Mouse (Mus musculus): Measurements from ENCODE around the gene Taok3. TPM values are rescaled to one million over a fixed set of nuclear protein-coding genes. Genes with fewer than 3 reads are reported as not detected.

The Taok3 gene
- polyA plus RNA-seq, 2 experiments: 7.4 to 14.3 TPM

DNA sequence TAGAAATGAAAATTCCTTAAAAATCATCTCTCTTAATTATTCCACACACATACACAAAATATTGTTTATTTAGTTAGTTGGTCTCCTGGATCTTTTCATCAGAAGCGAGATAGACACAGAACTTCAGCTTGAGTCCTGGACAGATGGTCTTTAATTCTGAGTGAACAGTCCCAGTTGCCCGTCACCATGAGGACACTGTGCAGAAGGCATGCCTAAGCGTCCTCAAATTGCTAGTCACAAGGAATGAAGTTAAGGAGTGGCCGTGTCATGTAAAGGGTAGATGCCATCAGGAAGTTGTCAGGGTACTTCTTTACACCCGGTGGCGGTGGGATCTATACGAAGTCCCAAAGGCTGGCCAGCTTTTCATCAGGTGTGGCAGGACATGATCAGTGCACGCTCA is 19.9 kb downstream of the Taok3 start:
- no peak for ATAC-seq (ENCODE audit: low FRiP score, low read depth)
- no peak overlapping the region for H3K4me2 ChIP-seq (replicated peaks; ENCODE audit: low read depth, low read length, severe bottlenecking)
- DNase-seq (ENCODE audit: low spot score): no peak
- H3K4me3 ChIP-seq (replicated peaks; ENCODE audit: low read length): no peak overlapping the region
- H3K36me3 ChIP-seq (ENCODE audit: control insufficient read depth, insufficient read depth, low read length): no peaks in the 10 kb centered on the region
- H3K27ac ChIP-seq (replicated peaks; ENCODE audit: low read depth, low read length): no peak overlapping the region
- 72% methylated on average over 8 of the region's 8 CpGs for WGBS
- TF ChIP-seq POLR2A (IDR thresholded peaks at IDR 0.05; ENCODE audit: borderline replicate concordance, extremely low read depth, insufficient read depth, insufficient read length): no peak
- no peaks in the 10 kb centered on the region for H3K27me3 ChIP-seq (ENCODE audit: control insufficient read depth, insufficient read depth, low read length)
- no peaks in the 10 kb centered on the region for H3K9me3 ChIP-seq (ENCODE audit: control insufficient read depth, low read length)
- H3K9ac ChIP-seq (ENCODE audit: low read depth, low read length, severe bottlenecking): no peak overlapping the region
- peaks cover 10% of the 10 kb centered on the region for H3K4me1 ChIP-seq (ENCODE audit: control insufficient read depth, insufficient read depth, low read length)

DNA sequence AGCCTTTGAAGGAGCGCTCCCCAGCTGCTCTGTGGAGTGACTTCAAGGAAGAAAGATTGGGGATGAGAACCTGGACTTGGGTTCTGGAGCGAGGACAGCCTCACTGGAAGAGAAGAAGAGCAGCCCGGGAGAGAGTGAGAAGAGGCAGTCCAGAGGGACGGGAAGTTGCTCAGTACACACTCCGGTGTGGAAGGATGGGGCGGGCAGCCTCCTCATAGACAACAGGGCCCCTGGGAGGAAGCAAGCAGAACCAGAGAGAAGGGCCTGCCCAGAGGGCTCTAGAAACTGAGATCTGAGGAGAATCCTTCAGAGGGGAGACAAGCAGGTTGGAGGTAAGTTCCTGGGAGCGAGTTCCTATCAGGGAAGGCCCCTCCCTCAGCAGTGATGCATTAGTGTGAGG is 20.4 kb downstream of the Taok3 start:
- no peaks in the 10 kb centered on the region for H3K27me3 ChIP-seq (ENCODE audit: control insufficient read depth, insufficient read depth, low read length)
- H3K4me3 ChIP-seq (replicated peaks; ENCODE audit: low read length): no peak overlapping the region
- H3K36me3 ChIP-seq (ENCODE audit: control insufficient read depth, insufficient read depth, low read length): no peaks in the 10 kb centered on the region
- WGBS: 78% methylated on average over 7 of the region's 7 CpGs
- no peak overlapping the region for H3K9ac ChIP-seq (ENCODE audit: low read depth, low read length, severe bottlenecking)
- DNase-seq (ENCODE audit: low spot score): no peak
- H3K4me1 ChIP-seq (ENCODE audit: control insufficient read depth, insufficient read depth, low read length): peaks cover 7% of the 10 kb centered on the region
- no peak for TF ChIP-seq POLR2A (IDR thresholded peaks at IDR 0.05; ENCODE audit: borderline replicate concordance, extremely low read depth, insufficient read depth, insufficient read length)
- no peak for ATAC-seq (ENCODE audit: low FRiP score, low read depth)
- H3K27ac ChIP-seq (replicated peaks; ENCODE audit: low read depth, low read length): no peak overlapping the region
- no peak overlapping the region for H3K4me2 ChIP-seq (replicated peaks; ENCODE audit: low read depth, low read length, severe bottlenecking)
- no peaks in the 10 kb centered on the region for H3K9me3 ChIP-seq (ENCODE audit: control insufficient read depth, low read length)

DNA sequence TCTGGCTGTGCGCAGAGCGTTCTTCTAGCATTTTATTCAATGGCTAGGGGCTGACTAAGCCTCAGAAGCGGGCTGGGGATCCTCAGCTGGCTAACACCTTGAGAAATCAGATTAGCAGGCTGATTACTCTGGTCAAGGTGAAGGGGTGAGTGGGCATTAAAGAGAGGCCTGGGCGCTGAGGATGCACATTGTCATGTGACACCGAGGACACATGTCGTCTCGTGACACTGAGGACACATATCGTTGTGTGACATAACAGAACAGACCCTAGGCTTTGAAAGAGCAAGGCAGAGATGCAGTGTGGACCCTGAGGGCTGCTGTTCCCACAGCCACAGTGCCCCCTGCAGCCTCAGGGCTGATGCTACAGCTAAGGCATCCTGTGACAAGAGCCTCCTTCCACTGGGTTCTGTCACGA is 23.8 kb downstream of the Taok3 start:
- H3K4me1 ChIP-seq (ENCODE audit: control insufficient read depth, insufficient read depth, low read length): no peaks in the 10 kb centered on the region
- no peak overlapping the region for H3K4me2 ChIP-seq (replicated peaks; ENCODE audit: low read depth, low read length, severe bottlenecking)
- no peak; the same call in 1 of the 2 replicates for ATAC-seq (ENCODE audit: low FRiP score, low read depth)
- H3K9me3 ChIP-seq (ENCODE audit: control insufficient read depth, low read length): no peaks in the 10 kb centered on the region
- no peak overlapping the region for H3K27ac ChIP-seq (replicated peaks; ENCODE audit: low read depth, low read length)
- no peaks in the 10 kb centered on the region for H3K27me3 ChIP-seq (ENCODE audit: control insufficient read depth, insufficient read depth, low read length)
- no peaks in the 10 kb centered on the region for H3K36me3 ChIP-seq (ENCODE audit: control insufficient read depth, insufficient read depth, low read length)
- no peak overlapping the region for H3K9ac ChIP-seq (ENCODE audit: low read depth, low read length, severe bottlenecking)
- no peak for DNase-seq (ENCODE audit: low spot score)
- 61% methylated on average over 9 of the region's 9 CpGs for WGBS
- no peak overlapping the region for H3K4me3 ChIP-seq (replicated peaks; ENCODE audit: low read length)
- no peak for TF ChIP-seq POLR2A (IDR thresholded peaks at IDR 0.05; ENCODE audit: borderline replicate concordance, extremely low read depth, insufficient read depth, insufficient read length)

DNA sequence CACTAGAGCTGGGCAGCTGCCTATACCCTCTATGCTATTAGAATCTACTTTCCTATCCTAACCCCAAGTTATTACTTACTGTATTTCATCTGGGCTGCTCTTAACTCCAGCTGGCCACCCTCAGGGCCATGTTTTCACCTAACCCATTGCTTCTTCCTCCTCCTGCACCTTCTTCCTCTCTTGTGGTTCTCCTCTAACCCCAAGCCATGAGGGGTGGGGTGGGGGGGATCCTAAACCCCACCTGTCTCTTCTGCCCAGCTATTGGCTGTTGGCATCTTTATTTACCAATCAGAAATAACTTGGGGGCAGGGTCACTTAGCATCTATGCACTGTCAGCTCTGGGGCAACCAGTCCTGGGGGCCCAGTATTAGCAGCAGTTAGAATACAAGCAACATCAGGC is 26.2 kb downstream of the Taok3 start:
- no peak overlapping the region for H3K4me2 ChIP-seq (replicated peaks; ENCODE audit: low read depth, low read length, severe bottlenecking)
- no peaks in the 10 kb centered on the region for H3K27me3 ChIP-seq (ENCODE audit: control insufficient read depth, insufficient read depth, low read length)
- no peak overlapping the region for H3K4me3 ChIP-seq (replicated peaks; ENCODE audit: low read length)
- DNase-seq (ENCODE audit: low spot score): no peak
- H3K9me3 ChIP-seq (ENCODE audit: control insufficient read depth, low read length): no peaks in the 10 kb centered on the region
- ATAC-seq (ENCODE audit: low FRiP score, low read depth): no peak
- no peaks in the 10 kb centered on the region for H3K36me3 ChIP-seq (ENCODE audit: control insufficient read depth, insufficient read depth, low read length)
- no peak for TF ChIP-seq POLR2A (IDR thresholded peaks at IDR 0.05; ENCODE audit: borderline replicate concordance, extremely low read depth, insufficient read depth, insufficient read length)
- no peaks in the 10 kb centered on the region for H3K4me1 ChIP-seq (ENCODE audit: control insufficient read depth, insufficient read depth, low read length)
- H3K9ac ChIP-seq (ENCODE audit: low read depth, low read length, severe bottlenecking): no peak overlapping the region
- no peak overlapping the region for H3K27ac ChIP-seq (replicated peaks; ENCODE audit: low read depth, low read length)

DNA sequence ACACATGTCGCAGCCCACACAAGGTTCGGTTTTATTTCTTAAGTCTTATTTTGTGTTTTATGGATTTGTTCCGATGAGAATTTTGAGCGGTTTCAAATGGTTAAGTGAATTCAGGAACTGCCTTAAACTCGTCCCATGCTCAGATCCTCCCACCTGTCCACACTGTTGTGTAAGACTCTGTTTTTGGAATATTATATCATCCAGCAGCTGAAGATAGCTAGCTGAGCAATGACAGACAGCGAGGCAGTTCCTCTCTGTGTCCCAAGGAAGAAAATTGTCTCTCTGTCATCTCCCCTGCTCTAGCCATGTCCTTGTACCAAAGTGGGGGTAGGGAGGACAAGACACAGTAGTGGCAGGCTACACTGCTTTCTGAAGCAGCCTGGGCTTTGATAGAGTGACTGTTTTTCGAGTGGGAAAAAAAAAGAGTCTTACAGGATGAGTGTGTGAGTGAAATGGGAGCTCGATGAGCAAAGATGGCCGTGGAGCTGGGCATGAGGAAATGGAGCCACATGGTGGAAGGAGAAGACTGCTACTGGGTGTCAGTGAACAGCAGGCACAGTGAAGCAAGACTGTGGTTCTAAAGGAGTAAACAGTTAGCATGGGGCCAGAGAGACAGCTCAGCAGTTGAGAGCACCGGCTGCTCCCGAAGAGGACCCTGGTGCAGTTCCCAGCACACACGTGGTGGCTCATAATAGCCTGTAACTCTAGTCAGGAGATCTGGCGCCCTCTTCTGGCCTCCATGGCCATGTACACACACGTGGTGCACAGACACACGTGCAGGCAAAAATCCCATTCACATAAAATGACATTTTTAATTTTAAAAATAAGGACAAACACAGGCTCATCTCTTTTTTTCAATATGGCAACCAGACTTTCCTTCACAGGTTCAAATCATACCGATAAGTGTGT is 27.5 kb downstream of the Taok3 start:
- TF ChIP-seq POLR2A (IDR thresholded peaks at IDR 0.05; ENCODE audit: borderline replicate concordance, extremely low read depth, insufficient read depth, insufficient read length): no peak
- no peak overlapping the region for H3K27ac ChIP-seq (replicated peaks; ENCODE audit: low read depth, low read length)
- H3K4me3 ChIP-seq (replicated peaks; ENCODE audit: low read length): no peak overlapping the region
- H3K4me2 ChIP-seq (replicated peaks; ENCODE audit: low read depth, low read length, severe bottlenecking): no peak overlapping the region
- H3K9ac ChIP-seq (ENCODE audit: low read depth, low read length, severe bottlenecking): no peak overlapping the region
- WGBS: 87% methylated on average over 16 of the region's 16 CpGs
- DNase-seq (ENCODE audit: low spot score) (no peak), ATAC-seq (ENCODE audit: low FRiP score, low read depth) (no peak)
- no peaks in the 10 kb centered on the region for H3K27me3 ChIP-seq (ENCODE audit: control insufficient read depth, insufficient read depth, low read length)
- no peaks in the 10 kb centered on the region for H3K4me1 ChIP-seq (ENCODE audit: control insufficient read depth, insufficient read depth, low read length)
- H3K9me3 ChIP-seq (ENCODE audit: control insufficient read depth, low read length): no peaks in the 10 kb centered on the region
- H3K36me3 ChIP-seq (ENCODE audit: control insufficient read depth, insufficient read depth, low read length): no peaks in the 10 kb centered on the region
